Mouse (Mus musculus) adrenal gland, postnatal 14 days (tissue): ENCODE measurements at regions not wholly inside any gene's neighbourhood (a gene's known extent, or its start where the extent isn't known, plus 50 kb on each side); places are given as distances from the start of the nearest gene placed in this dataset.

Experiments used
- DNase-seq: peaks from one replicate; pipeline ENCODE4 v3.0.0; 2021; ENCODE audit warnings: mixed read lengths

DNA sequence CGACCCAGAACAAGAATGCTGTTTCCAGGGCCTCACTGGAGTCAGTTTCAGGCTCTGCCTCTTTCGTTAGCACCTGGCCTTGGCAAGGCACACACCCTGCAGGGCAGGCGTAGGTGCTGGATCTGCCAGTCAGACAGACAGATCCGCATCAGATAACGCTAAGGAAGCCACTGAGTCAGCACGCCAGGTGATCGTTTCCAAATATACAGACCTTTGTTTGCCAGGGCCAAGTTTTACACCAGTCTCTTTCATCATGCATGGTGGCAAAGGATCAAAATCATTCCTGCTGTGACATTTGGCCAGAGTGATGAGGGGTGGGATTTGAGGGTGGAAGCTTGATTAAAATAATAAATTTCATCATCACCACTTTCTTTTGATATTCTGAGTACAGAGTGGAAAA, 411.0 kb downstream of the Ofcc1 start:
- no peak for DNase-seq

DNA sequence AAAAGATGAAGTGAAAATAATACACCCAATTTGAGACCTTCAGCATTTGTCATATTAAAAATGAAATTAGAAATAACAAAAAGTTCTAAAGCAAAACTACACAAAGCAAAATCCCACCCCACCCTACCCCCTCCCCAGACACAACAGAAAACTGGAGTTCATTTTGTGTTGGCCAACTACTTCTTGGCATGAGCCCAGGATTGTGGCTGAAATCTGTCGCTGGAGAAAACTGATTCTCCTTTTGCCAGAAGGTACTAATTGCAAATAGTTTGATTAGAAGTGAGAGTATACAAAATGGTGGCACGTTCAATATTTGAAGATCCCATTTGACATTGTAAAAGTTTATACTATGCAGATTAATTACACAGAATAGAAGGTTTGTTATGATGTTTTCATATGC, 426.0 kb downstream of the Ofcc1 start:
- no peak for DNase-seq

DNA sequence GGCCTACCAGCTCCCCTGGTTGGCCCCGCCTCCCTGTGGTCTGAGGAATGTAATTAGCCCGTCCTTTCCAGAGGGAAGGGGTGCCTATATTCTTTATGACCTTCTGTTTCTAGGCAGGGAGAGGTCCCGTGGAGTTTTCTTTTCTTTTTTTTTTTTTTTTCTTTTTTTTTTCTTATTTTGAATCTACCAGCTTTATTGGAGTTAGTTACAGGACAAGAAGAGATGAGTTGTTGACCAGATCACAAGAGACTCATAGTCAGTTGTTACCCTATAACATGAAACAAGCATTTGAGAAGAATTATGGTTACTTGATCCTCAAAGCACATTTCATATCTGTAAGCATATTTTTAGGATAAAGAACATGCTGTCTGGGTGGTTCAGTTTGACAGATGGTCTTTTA, 429.8 kb downstream of the Ofcc1 start:
- no peak for DNase-seq

DNA sequence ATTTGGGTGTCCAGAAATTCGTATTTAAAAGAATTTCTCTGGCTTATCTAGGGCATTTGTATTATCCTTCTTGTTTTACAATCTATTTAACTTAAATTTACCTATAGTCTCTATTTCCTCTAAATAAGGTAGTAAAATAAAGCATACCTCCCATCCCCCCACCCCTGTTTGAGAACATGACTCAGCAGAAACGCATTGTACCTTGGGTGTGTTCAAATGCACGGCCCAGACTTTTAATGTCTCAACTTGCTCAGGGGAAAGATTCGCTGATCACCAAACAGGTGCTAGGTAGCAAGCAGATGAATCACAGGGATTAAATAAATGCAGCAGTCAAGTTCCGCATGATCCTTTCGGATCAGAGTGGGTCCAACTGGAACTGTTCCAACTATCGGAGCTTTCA, 432.7 kb downstream of the Ofcc1 start:
- DNase-seq: no peak

DNA sequence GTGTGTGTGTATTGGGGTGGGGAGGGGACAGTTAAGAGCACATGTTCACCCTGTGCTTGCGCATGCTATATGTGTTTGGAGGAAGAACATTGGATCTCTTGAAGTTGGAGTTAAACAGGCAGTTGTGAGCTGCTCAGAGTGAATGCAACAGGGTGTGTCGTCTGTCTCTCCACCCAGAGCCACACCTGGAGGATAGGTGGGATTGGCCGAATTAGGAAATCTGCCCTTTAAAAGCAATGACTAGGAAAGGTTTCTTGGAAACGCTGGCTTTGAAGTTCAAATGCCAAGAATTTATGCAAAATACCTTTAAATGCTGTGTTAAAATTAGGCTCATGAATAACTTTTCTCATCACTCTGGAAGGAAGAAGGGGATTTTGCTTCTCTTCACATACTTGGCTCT, 436.9 kb downstream of the Ofcc1 start:
- DNase-seq: no peak

DNA sequence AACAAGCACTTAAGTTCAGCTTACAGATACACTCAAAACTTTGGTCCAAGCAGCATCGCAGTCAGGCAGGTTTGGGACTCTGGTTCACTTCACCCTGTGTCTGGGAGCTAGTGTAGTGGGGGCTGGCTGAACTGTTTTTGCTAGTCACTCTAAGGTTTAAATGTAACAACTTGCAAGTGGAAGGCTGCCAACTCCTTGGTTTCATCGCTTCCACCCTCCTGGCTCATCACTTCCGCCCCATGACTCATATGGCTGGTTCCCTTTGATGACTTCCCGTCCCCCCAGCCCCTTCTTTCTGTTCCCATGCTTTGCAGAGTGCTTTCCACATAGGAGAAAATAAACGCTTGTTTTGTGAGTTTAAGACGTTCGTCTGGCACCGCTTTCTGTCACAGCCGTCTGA, 438.1 kb downstream of the Ofcc1 start:
- peak; percentile 3 for DNase-seq

DNA sequence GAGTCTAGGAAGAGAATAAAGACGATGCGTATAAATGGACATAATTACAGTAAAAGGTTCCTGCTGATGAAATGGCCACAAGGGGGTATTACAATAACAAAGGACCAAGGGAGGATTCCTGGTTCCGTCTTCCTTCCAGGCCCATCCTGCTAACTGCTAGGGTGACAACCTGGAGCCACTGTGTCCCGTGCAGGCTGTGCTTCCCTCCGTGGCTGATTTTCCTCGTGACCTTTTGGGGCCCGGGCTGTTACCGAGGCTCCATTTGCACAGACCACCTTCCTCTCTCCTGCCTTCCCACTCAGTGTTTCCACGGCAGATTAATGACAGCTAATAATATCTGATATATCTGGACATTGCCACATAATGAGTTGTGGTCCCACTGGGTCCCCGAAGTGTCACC, 453.5 kb downstream of the Ofcc1 start:
- DNase-seq: no peak

DNA sequence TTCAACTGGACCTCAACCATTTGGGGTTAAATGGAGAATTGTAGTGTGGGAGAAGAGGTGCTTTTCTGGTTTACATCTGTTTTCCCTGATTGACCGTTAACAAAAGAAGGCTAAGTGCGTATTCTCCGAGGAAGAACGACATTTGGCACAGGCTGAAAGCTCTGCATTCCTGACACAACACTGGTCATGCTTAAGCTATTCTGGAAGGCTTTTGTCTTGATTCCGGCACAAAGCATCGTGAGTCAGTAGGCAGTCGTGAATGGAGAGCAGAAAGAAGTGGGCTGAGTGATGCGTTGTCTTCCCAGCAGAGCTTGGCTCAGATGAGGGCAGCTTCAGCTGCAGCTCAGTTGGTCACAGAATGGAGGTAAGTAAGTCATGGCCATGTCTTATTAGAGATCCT, 457.0 kb downstream of the Ofcc1 start:
- DNase-seq: no peak

DNA sequence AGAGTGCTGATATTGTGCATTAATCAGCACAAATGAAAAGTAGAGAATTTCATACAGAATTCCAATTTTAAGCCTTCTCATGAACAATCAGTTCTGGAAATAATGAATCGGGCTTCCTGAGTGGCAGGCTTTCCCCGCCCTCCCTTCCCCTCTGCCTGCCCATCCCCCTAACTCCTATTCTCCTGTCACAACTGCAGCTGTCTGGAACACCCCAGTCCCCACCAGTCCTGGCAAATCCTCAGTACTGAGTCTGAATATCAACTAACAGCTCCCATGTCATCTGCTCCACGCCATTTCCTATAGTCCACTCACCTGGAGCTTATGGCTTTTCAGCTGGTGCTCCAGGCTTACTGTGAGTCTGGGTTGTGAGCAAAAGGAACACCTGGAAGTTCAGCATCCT, 457.9 kb downstream of the Ofcc1 start:
- DNase-seq: no peak

DNA sequence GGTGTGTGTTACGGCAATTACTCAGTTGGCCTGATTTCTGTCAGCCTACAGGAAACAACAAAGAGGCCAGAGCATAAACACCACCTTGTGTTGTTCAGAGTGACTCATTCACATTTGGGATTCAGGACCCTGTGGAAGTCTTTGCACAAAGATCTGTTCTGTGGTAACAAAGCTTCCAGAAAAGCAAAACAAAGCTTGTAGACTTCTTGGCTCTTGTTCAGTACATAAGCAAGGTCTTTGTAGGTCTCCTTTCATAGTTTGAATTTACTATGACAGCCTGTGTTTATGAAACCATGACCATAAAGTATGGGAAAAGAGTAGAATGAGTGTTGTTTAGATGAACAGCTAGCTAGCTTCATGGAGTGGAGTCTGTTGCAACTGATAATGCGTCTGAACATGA, 461.9 kb downstream of the Ofcc1 start:
- DNase-seq: no peak

DNA sequence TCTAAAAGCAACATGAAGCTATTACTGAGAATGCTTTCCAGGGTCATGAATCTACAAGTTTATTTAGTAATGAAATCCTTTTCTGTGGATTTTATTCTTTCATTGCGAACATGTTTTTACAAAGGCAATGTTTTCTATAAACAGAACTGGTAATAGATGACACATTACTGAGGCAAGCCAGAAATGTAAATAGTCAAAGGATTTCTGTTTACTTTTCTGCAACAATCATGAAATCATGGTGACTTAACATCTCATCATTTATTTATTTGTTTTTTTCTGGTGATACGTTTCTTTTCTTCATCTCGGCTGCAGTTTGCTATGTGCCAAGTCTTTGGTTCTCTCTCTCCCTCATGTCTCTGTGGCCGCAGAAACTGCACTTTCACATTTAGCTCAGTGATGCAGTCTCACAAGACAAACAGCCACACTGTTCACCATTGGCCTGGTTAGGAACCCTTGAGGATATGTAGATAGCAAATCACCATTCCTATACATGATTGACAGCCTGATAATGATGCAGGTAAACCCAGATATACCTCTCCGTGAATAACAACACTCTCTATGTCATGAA, 462.8 kb downstream of the Ofcc1 start:
- DNase-seq: no peak

DNA sequence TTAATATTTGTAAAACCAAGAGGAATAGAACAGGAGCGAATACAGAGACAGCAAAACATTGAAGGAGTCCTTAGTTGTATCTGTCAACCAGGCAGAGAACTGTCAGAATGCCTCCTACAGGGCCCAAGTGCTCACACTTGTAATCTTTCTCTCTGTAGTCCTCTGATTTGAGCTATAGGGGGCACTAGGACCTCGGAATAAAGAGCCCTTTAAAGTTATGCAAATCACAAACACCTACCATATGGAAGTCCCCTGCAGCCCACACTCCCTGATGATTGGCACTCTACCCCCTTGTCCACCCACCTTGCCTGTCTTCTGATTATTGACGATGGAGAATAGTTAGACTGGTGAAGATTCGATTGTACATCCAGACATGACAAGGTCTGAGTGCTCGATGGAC, 467.1 kb downstream of the Ofcc1 start:
- DNase-seq: no peak

DNA sequence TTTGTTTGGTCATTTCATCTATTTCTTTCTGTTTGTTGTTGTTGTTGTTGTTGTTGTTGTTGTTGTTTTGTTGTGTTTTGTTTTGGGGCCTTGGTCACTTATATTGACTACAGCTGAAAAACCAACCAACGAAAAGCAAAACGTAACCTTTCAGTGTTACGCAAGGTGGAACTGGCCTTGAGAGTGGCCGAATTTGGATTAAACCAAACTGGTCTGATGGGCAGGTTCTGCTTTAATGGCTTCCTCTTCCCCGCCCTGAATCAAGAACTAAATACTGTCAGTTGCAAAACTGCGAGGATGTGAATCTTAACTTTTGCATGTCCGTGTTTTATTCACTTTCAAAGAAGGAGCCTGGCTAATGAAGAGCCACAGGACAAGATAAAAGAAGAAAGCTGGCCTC, 480.2 kb downstream of the Ofcc1 start:
- DNase-seq: no peak

DNA sequence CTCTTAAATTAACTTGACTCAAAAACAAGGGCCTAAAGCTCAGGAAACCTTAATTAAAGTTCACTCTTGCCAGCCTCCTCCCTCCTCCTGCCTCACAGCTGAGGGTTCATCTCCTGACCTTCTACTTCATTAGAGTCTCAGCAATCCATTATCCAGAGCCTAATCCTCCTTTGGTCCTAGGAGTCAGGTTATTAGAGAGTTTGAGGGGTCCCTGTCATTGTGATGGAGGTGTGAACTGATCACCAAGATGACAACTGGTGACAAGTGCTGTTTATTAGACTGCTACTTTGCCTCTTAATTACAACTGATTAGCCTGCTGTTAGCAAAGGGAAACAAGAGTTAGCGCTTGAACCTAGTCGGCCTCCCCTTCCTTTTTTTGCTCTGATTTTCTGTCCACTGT, 481.1 kb downstream of the Ofcc1 start:
- no peak for DNase-seq

DNA sequence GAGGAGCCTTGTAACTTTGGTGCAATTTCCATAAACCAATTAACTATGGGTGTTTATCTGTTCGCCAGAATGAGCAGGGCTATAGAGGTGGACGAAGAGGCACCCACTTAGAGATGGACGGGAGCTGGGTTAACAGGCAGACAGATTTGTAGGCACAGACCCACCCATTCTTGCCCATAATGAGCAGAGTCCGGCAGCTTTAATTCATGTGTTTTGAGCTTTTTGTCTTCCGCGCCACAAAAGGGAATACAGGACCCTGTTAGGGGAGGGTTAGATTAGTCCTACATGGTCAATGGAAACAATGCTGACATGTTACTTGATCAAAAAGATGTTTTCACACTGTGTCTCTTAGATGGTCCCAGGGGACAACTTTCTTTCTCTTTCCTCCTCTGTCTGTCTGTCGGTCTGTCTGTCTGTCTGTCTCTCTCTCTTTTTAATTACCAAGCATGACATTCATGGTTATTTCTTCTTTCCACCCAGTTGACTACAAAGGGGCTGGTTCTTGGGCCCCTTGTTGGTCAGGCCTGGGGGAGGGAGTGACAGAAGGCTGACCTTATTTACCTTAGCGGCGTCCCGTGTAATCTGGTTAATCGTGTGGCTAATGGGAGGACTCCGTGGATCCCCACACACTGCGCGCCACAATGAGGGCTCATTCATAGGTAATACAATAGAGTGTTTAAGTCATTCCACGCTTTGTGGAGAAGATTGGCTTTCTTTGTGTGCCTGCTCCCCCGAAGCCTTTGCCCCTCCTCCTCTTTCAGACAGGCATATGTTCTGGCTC, 483.7 kb downstream of the Ofcc1 start:
- DNase-seq: no peak

DNA sequence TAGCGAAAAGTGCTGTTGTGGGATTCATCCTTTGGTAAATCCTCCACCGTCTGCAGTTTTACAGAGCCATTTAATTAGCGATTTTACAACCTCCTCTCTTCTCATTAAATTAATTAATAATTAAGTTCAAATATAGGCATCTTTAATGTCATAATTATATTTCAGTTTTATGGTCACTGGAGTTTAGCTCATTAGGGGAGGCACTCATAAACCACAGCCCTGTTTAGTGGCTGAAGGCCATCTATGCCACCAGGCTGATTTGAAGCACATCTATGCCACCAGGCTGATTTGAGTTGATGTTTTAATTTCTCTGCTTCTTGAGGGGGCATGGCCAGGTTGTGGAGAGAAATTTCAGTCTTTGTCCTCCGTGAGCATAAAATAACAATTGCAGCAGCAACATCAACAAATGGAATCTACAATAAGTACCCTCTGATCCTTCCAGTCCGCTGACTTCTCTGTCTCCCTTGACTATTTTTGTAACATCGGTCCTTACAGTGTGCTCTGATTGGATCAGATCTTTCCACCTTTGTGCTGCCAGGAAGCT, 508.9 kb downstream of the Ofcc1 start:
- DNase-seq: no peak

DNA sequence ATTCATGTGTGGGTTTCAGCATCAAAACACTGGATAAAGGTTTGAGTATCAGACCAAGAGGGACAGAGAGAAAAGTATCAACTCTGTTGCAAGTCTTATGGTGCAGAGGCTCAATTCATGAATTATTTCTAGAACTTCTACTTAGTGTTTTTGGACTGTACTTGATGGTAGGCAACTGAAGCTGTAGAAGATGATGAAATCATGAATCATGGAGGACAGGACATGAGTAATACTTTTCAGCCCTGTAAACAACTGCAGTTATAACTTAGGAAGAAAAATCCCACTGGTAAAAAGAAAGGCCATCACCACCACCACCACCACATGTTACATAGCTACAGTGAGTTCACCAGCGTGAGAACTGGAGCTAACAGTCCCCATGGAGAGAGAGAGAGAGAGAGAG, 511.9 kb downstream of the Ofcc1 start:
- DNase-seq: no peak

DNA sequence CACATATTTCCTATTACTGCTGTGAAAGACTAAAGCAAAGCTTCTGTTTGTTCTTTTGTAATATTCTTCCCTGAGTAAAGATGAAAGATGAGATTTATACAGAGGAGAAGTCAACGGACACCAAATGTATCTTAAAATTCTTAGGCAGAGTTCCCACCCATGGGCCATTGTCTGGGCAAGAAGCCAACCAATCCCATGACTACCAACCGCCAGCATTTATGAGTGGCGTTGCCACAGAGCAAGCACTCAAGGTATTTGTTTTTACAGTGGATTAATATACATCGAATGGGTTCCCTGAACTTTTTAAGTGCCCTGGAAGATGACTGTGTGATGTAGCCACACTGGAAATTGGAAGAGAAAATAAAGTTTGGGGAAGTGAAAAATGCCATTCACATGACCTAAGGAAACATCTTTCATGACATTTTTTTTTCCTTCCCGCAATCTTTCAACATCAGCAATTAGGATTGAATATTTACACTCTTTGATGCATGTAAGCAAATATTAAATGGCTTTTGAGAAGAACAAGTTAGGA, 525.1 kb downstream of the Ofcc1 start:
- no peak for DNase-seq

DNA sequence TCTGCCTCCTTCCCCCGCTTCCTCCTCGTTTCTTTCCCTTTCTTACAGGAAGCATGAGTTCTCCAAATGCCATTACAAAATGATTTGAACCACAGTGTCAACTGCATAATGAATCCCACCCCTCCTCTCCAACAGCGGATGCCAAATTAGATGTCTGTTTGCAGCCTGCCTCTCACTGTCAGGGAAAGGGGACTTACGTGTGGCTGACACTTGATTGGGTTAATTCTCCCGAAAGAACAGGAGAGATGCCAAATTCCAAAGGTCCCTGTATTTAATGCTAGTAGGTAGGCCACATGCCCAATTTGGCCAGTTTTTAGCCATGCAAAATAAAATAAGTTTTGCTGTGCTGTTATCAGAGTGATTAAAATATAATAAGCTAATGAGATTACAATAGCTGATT, 525.9 kb downstream of the Ofcc1 start:
- DNase-seq: no peak

DNA sequence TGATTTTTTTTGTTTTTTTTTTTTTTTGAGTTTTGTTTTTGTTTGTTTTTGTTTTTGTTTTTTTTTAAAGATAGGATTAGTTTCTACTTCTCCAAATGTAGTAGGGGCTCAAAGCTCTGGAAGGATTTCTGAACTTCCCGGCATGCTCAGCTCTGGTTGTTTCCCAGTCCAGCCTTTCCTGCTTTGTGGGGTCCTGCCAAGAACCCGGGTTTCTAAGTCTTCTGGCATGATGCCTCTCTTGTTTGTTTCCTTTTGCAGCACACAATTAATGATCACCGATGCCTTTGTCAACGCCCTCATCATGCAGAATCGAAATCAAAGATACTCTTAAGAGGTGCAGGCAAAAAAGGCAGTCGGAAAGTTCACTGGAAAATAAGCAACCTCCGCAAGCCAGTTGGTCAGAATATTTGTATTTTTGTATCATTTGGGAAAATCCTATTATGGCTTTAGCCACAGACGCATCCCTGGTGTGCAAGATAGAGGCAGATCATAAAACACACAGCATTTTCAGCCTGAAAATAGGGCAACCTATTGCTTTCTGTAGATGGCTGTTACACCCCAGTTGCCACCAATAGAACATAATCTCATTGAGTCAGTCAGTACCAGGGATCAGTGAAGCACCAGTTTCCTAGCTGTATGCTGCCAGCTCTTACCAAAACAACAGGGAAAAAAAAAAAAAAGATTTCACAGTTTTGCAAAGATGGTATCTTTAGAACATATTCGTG, 526.6 kb downstream of the Ofcc1 start:
- no peak for DNase-seq

DNA sequence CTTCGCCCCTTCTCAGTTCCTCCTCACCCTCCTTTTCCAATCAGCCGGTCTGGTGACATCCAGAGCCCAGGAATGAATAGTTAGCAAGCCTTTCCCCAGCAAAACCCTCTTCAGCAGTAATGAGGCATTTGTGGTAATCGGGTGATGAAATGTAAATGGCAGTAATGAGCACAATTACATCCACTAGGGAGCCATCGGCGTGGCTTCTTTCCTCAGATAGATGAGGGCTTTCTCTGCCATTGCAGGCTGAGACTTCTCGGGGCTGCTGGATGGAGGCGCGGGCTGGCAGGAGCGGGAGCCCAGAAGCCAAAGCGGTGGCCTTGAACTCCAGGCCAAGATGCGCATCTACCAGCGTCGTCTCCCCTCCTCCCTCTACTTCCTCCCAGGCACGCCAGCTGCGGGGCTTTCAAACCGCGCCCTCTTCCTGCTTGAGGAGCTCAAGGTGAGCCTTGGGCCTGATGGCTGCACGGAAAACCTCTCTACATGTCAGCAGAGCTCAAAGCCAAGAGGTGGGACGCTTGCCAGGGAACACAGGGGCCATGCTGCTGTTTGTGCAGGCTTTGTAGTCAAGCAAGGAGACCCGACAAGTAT, 537.2 kb downstream of the Ofcc1 start:
- DNase-seq: peak; percentile 22

DNA sequence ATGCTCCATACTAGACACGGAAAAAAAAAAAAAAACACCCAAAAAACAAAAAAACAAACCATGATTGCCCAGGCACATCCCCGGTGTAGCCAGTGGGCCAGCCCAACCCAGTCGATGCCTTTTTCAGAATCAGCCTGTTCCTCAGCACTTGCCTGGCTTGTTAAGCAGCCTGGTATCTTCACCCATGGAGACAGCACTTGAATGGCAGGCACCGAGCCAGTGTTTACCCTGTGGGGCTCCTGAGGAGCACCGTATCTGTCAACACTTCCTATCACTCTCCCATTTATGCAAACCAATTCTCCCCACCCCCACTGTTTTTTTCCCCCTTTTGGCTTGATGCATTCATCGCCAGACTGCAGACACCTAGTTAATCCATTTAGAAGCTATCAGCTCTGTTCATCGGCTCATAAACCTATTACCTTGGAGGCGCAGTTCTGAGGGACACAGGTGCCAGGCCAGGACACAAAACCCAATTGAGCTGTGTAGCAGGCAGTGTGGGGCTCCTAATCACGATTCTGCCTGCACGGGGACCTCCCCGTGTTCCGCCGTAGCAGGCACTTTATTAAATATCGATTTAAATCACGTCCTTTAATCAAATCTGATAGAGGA, 537.8 kb downstream of the Ofcc1 start:
- peak; percentile 23 for DNase-seq
